Mouse (Mus musculus): Measurements from ENCODE around the gene Tmem54.

Gene Tmem54

GRCm38 (mm10) chr4:129149321-129149720, 44.0 kb downstream of the Tmem54 start:
- DNase-seq (ENCODE audit: low spot score in 2 of 2): no peak

GRCm38 (mm10) chr4:129151276-129151811, 46.0 kb downstream of the Tmem54 start:
- DNase-seq (ENCODE audit: low spot score in 2 of 2): no peak

GRCm38 (mm10) chr4:129157541-129157940, 52.2 kb downstream of the Tmem54 start:
- no peak for DNase-seq (ENCODE audit: low spot score in 2 of 2)

GRCm38 (mm10) chr4:129158549-129158948, 53.2 kb downstream of the Tmem54 start:
- DNase-seq (ENCODE audit: low spot score in 2 of 2): no peak

GRCm38 (mm10) chr4:129161076-129161475, 55.7 kb downstream of the Tmem54 start:
- DNase-seq (ENCODE audit: low spot score in 2 of 2): no peak
